Mouse (Mus musculus): Measurements from ENCODE around the gene Tspan7. TPM values are rescaled to one million over a fixed set of nuclear protein-coding genes. Genes with fewer than 3 reads are reported as not detected.

Gene Tspan7
- total and polyA plus RNA-seq, 3 experiments, result 120 to 150 (median 128) TPM

- intact Hi-C loops (cut with DNase I), result no loop called here
- TF ChIP-seq CTCF (IDR thresholded peaks at IDR 0.05) (no peak), EP300 (IDR thresholded peaks at IDR 0.05; ENCODE audit: insufficient read depth, low read depth, low read length) (no peak), POLR2A (IDR thresholded peaks at IDR 0.05; ENCODE audit: insufficient read depth, low read depth, low read length) (no peak)
- Histone ChIP-seq H3K4me1 (ENCODE audit: control insufficient read depth, insufficient read depth, low read length) (no peaks in the 10 kb centered on the region), H3K27ac (no peak overlapping the region), H3K9ac (ENCODE audit: low read depth, low read length) (no peak overlapping the region), H3K36me3 (ENCODE audit: control insufficient read depth, insufficient read depth, low read length) (no peaks in the 10 kb centered on the region), H3K27me3 (ENCODE audit: control insufficient read depth, insufficient read depth, low read length) (no peaks in the 10 kb centered on the region), H3K79me2 (replicated peaks; ENCODE audit: control insufficient read depth, insufficient read depth, low read length) (no peaks in the 10 kb centered on the region), H3K4me3 (no peak overlapping the region)
- no peak for DNase-seq
- 93% methylated on average over 1 of the region's 1 CpGs for WGBS
Observed at GRCm38 (mm10) chrX:10477088-10477487, 7.9 kb upstream of the Tspan7 start.

GRCm38 (mm10) chrX:10479031-10479886 lies 5.7 kb upstream of the Tspan7 start:
- no peak overlapping the region for H3K4me3 ChIP-seq
- H3K36me3 ChIP-seq (ENCODE audit: control insufficient read depth, insufficient read depth, low read length), result no peaks in the 10 kb centered on the region
- no peaks in the 10 kb centered on the region for H3K79me2 ChIP-seq (replicated peaks; ENCODE audit: control insufficient read depth, insufficient read depth, low read length)
- no peak overlapping the region for H3K27ac ChIP-seq
- 78% methylated on average over 10 of the region's 10 CpGs for WGBS
- no peak overlapping the region for H3K9ac ChIP-seq (ENCODE audit: low read depth, low read length)
- intact Hi-C loops (cut with DNase I), result no loop called here
- TF ChIP-seq EP300 (IDR thresholded peaks at IDR 0.05; ENCODE audit: insufficient read depth, low read depth, low read length) (no peak), POLR2A (IDR thresholded peaks at IDR 0.05; ENCODE audit: insufficient read depth, low read depth, low read length) (no peak), CTCF (IDR thresholded peaks at IDR 0.05) (no peak)
- no peak for DNase-seq
- H3K4me1 ChIP-seq (ENCODE audit: control insufficient read depth, insufficient read depth, low read length), result no peaks in the 10 kb centered on the region
- no peaks in the 10 kb centered on the region for H3K27me3 ChIP-seq (ENCODE audit: control insufficient read depth, insufficient read depth, low read length)

GRCm38 (mm10) chrX:10479943-10480342 lies 5.0 kb upstream of the Tspan7 start:
- H3K4me1 ChIP-seq (ENCODE audit: control insufficient read depth, insufficient read depth, low read length), result no peaks in the 10 kb centered on the region; the same call in 1 of the 2 replicates
- H3K4me3 ChIP-seq, result no peak overlapping the region
- intact Hi-C loops (cut with DNase I), result no loop called here
- H3K27ac ChIP-seq, result no peak overlapping the region
- H3K36me3 ChIP-seq (ENCODE audit: control insufficient read depth, insufficient read depth, low read length), result no peaks in the 10 kb centered on the region
- no peaks in the 10 kb centered on the region for H3K27me3 ChIP-seq (ENCODE audit: control insufficient read depth, insufficient read depth, low read length)
- no peak for TF ChIP-seq CTCF (IDR thresholded peaks at IDR 0.05)
- TF ChIP-seq EP300 (IDR thresholded peaks at IDR 0.05; ENCODE audit: insufficient read depth, low read depth, low read length), result no peak
- no peak for TF ChIP-seq POLR2A (IDR thresholded peaks at IDR 0.05; ENCODE audit: insufficient read depth, low read depth, low read length)
- no peak overlapping the region for H3K9ac ChIP-seq (ENCODE audit: low read depth, low read length)
- WGBS, result 83% methylated on average over 4 of the region's 4 CpGs
- no peaks in the 10 kb centered on the region for H3K79me2 ChIP-seq (replicated peaks; ENCODE audit: control insufficient read depth, insufficient read depth, low read length)
- DNase-seq, result no peak

- H3K27ac ChIP-seq, result peak overlapping the region; percentile 80
- H3K9ac ChIP-seq (ENCODE audit: low read depth, low read length), result peak overlapping the region; percentile 73
- TF ChIP-seq POLR2A (IDR thresholded peaks at IDR 0.05; ENCODE audit: insufficient read depth, low read depth, low read length) (peak; percentile 57), EP300 (IDR thresholded peaks at IDR 0.05; ENCODE audit: insufficient read depth, low read depth, low read length) (no peak), CTCF (IDR thresholded peaks at IDR 0.05) (peak; percentile 49)
- H3K79me2 ChIP-seq (replicated peaks; ENCODE audit: control insufficient read depth, insufficient read depth, low read length), result no peaks in the 10 kb centered on the region
- no peaks in the 10 kb centered on the region; the same call in 1 of the 2 replicates for H3K4me1 ChIP-seq (ENCODE audit: control insufficient read depth, insufficient read depth, low read length)
- H3K36me3 ChIP-seq (ENCODE audit: control insufficient read depth, insufficient read depth, low read length), result no peaks in the 10 kb centered on the region
- WGBS, result 15% methylated on average over 27 of the region's 27 CpGs
- H3K27me3 ChIP-seq (ENCODE audit: control insufficient read depth, insufficient read depth, low read length), result no peaks in the 10 kb centered on the region
- intact Hi-C loops (cut with DNase I), result loop anchor here (2.0 to 5.0 kb wide), 4 partner anchors 72 to 253 kb away; no protein-coding TSS in a partner anchor
- H3K4me3 ChIP-seq, result peak overlapping the region; percentile 56
- DNase-seq, result peak; percentile 50 to 51
Observed at GRCm38 (mm10) chrX:10485664-10486211, 780 bp downstream of the Tspan7 start.

GRCm38 (mm10) chrX:10498580-10498979 lies 13.6 kb downstream of the Tspan7 start:
- Histone ChIP-seq H3K79me2 (replicated peaks; ENCODE audit: control insufficient read depth, insufficient read depth, low read length) (no peaks in the 10 kb centered on the region), H3K4me1 (ENCODE audit: control insufficient read depth, insufficient read depth, low read length) (peaks cover 1% of the 10 kb centered on the region), H3K9ac (ENCODE audit: low read depth, low read length) (no peak overlapping the region), H3K27me3 (ENCODE audit: control insufficient read depth, insufficient read depth, low read length) (no peaks in the 10 kb centered on the region), H3K4me3 (no peak overlapping the region), H3K36me3 (ENCODE audit: control insufficient read depth, insufficient read depth, low read length) (peaks cover 4% of the 10 kb centered on the region; the same call in 1 of the 2 replicates), H3K27ac (no peak overlapping the region)
- WGBS, result 80% methylated on average over 2 of the region's 2 CpGs
- no peak for TF ChIP-seq CTCF (IDR thresholded peaks at IDR 0.05)
- no peak for TF ChIP-seq EP300 (IDR thresholded peaks at IDR 0.05; ENCODE audit: insufficient read depth, low read depth, low read length)
- no peak for TF ChIP-seq POLR2A (IDR thresholded peaks at IDR 0.05; ENCODE audit: insufficient read depth, low read depth, low read length)
- intact Hi-C loops (cut with DNase I), result no loop called here
- no peak for DNase-seq

GRCm38 (mm10) chrX:10502616-10503015 lies 17.7 kb downstream of the Tspan7 start:
- intact Hi-C loops (cut with DNase I), result no loop called here
- Histone ChIP-seq H3K4me3 (no peak overlapping the region), H3K4me1 (ENCODE audit: control insufficient read depth, insufficient read depth, low read length) (peaks cover 1% of the 10 kb centered on the region), H3K36me3 (ENCODE audit: control insufficient read depth, insufficient read depth, low read length) (peaks cover 4% of the 10 kb centered on the region; the same call in 1 of the 2 replicates), H3K27ac (no peak overlapping the region), H3K79me2 (replicated peaks; ENCODE audit: control insufficient read depth, insufficient read depth, low read length) (no peaks in the 10 kb centered on the region), H3K27me3 (ENCODE audit: control insufficient read depth, insufficient read depth, low read length) (no peaks in the 10 kb centered on the region), H3K9ac (ENCODE audit: low read depth, low read length) (no peak overlapping the region)
- no peak for DNase-seq
- WGBS, result 47% methylated on average over 2 of the region's 2 CpGs
- no peak for TF ChIP-seq CTCF (IDR thresholded peaks at IDR 0.05)
- TF ChIP-seq POLR2A (IDR thresholded peaks at IDR 0.05; ENCODE audit: insufficient read depth, low read depth, low read length), result no peak
- no peak for TF ChIP-seq EP300 (IDR thresholded peaks at IDR 0.05; ENCODE audit: insufficient read depth, low read depth, low read length)
